Mouse (Mus musculus) liver, embryonic 14.5 days (tissue): ENCODE measurements around the gene E130114P18Rik. TPM values are rescaled to one million over a fixed set of nuclear protein-coding genes. Genes with fewer than 3 reads are reported as not detected.

Experiments
- ATAC-seq: fragments of 200-750 bp; cut with Nextera tagmentation; 2 replicates; pipeline ENCODE4 v1.8.0; 2017; ENCODE audit warnings: moderate number of reproducible peaks, mild to moderate bottlenecking, moderate library complexity; ENCODE audit not compliant: insufficient read depth
- DNase-seq, 3 experiments: peaks; one replicate each; pipeline ENCODE4 v3.0.0-alpha.2; 2012 to 2013; ENCODE audit warnings: low read depth in 3 of 3, low spot score in 3 of 3
- H3K27ac ChIP-seq: fragments of 300-500 bp; sonication (generic); 2 replicates; pipeline ENCODE4 v1.5.1; 2014; ENCODE audit warnings: moderate library complexity, mild to moderate bottlenecking, control low read depth, inconsistent platforms
- H3K27me3 ChIP-seq: fragments of 300-500 bp; sonication (generic); 2 replicates; pipeline ENCODE4 v1.6.1; 2014; ENCODE audit warnings: mild to moderate bottlenecking, low read length, moderate library complexity; ENCODE audit not compliant: control insufficient read depth, insufficient read depth
- H3K36me3 ChIP-seq: fragments of 300-500 bp; sonication (generic); replicated peaks from 2 replicates; pipeline ENCODE4 v1.6.1; 2014; ENCODE audit warnings: low read depth; ENCODE audit not compliant: control insufficient read depth, insufficient read depth
- H3K4me1 ChIP-seq, 2 experiments: fragments of 200-500 bp in 1 of 2; fragments of 300-500 bp in 1 of 2; sonication (generic) in 1 of 2; replicated peaks; 2 replicates each; pipeline ENCODE4 v1.6.1; 2012 to 2014; ENCODE audit warnings: antibody characterized with exemption in 1 of 2, inconsistent platforms in 1 of 2, low read length in 1 of 2; ENCODE audit not compliant: control insufficient read depth in 2 of 2, insufficient read depth in 2 of 2
- H3K4me2 ChIP-seq: fragments of 300-500 bp; sonication (generic); 2 replicates; pipeline ENCODE4 v1.6.1; 2014; ENCODE audit warnings: low read depth, mild to moderate bottlenecking, control low read depth, moderate library complexity
- H3K4me3 ChIP-seq, 2 experiments: fragments of 200-500 bp in 1 of 2; fragments of 300-500 bp in 1 of 2; sonication (generic) in 1 of 2; 2 replicates each; pipeline ENCODE4 v1.5.1; 2012 to 2014; ENCODE audit warnings: low read depth in 2 of 2, low read length in 2 of 2, mild to moderate bottlenecking in 2 of 2, control low read depth in 1 of 2, inconsistent platforms in 1 of 2, moderate library complexity in 1 of 2; ENCODE audit not compliant: insufficient read depth in 1 of 2
- H3K9ac ChIP-seq: fragments of 300-500 bp; sonication (generic); replicated peaks from 2 replicates; pipeline ENCODE4 v1.6.1; 2014; ENCODE audit warnings: mild to moderate bottlenecking, control low read depth, moderate library complexity
- H3K9me3 ChIP-seq: fragments of 300-500 bp; sonication (generic); 2 replicates; pipeline ENCODE4 v1.6.1; 2016; ENCODE audit warnings: low read length, mixed read lengths; ENCODE audit not compliant: control insufficient read depth
- CTCF ChIP-seq: IDR thresholded peaks from 2 replicates; pipeline ENCODE4 v1.5.1; 2016; ENCODE audit warnings: antibody characterized with exemption, low read depth, control low read depth
- EP300 ChIP-seq: IDR thresholded peaks from 2 replicates; pipeline ENCODE4 v1.6.1; 2016; ENCODE audit warnings: antibody characterized with exemption, low read depth
- WGBS: fragments of 180-500 bp; shearing (Covaris S2); extraction: QIAGEN DNeasy Blood & Tissue Kit; methylation state at CpG from one replicate; pipeline ENCODE4 v1.1.7; 2014; ENCODE audit not compliant: insufficient replicate concordance; 5-methylcytosine and 5-hydroxymethylcytosine counted together
- polyA plus RNA-seq, 2 experiments: library from polyadenylated mRNA; depleted of rRNA in 1 of 2; stranded (reverse) in 1 of 2; unstranded in 1 of 2; fragments of >200 nt; fragmentation: Nextera tagmentation in 1 of 2; extraction: Ambion mirVana in 1 of 2; gene quantifications; 2 replicates each; pipeline versions ENCODE4 v1.2.1 to v1.2.3; 2012 to 2014

The E130114P18Rik gene
- polyA plus RNA-seq, 2 experiments, result not detected

DNA sequence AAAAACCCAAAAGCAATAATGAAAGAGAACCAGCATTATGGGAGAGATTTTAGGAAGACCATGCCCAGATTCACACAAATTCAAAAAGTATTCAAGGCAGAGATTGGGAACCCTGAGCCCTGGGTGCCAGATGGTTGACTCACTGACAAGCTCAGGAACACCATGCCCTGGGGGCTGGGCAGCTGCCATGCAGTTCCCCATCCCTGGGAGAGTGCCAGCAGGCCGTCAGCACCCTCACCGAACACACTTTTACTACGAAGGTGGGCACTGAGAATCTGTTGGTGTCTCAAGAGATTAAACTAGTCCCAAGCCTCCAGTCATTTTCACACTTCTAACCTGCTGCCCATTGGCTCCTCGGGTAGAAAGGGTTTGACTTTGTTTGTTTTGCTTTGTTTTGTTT is 175.3 kb downstream of the E130114P18Rik start:
- H3K27ac ChIP-seq, result no peak overlapping the region
- H3K4me3 ChIP-seq, result no peak overlapping the region
- peaks cover 11 to 16% of the 10 kb centered on the region in 2 experiments for H3K4me1 ChIP-seq
- H3K36me3 ChIP-seq, result no peaks in the 10 kb centered on the region
- TF ChIP-seq EP300, result no peak
- no peak for TF ChIP-seq CTCF
- no peaks in the 10 kb centered on the region for H3K27me3 ChIP-seq
- H3K9me3 ChIP-seq, result no peaks in the 10 kb centered on the region
- H3K4me2 ChIP-seq, result no peak overlapping the region
- no peak for ATAC-seq
- no peak overlapping the region for H3K9ac ChIP-seq
- no peak for DNase-seq
- WGBS, result 67% methylated on average over 4 of the region's 4 CpGs

DNA sequence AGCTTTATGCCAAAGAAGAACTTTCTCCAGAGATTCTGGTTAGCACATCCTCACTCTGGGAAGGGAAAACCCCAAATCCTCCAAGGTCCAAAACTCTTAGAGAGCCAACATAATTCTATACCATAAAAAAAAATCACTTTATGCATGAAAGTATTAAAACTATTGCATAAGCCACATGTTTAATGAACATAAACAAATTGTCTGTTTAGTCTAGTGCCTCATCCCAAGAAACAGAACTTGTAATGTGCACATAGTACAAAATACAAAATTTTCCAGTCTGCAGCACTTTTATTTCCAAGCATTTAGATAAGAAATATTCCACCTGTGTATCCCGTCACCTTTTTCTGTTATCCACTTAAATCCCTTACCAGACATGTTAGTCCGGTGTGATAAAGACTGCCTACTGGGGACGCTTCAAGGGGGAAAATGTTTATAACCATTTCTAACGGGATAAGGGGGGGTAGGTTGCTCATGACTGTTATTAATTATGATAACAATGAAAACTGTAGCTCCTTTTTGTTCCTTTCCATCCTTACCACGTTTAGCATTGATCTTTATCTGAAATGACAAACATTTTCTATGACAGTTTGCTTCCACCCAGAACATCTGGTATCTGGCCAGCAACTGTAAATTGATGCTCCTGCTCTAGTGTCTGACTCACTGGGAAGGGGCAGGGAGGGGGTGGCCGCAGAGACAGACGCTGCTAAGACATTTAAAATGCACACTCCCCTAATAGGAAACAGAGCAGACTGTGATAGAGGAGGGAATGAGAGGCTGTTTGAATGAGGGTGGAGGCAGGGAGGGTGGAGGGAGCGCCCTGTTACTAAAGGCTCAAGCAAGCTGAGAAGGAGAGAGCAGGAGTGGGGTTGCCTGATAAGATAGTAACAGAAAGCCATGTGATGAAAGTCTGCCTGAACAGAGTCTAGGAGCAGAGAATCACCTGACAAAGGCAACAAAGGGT is 176.7 kb downstream of the E130114P18Rik start:
- WGBS, result 15% methylated on average over 8 of the region's 8 CpGs
- Histone ChIP-seq H3K9me3 (no peaks in the 10 kb centered on the region), H3K4me1 (peaks cover 11 to 16% of the 10 kb centered on the region in 2 experiments), H3K4me2 (peak overlapping the region; percentile 54), H3K9ac (peak overlapping the region; percentile 23; the same call in 1 of the 2 replicates), H3K4me3 (no peak overlapping the region), H3K36me3 (no peaks in the 10 kb centered on the region), H3K27me3 (no peaks in the 10 kb centered on the region), H3K27ac (no peak overlapping the region)
- TF ChIP-seq CTCF, result no peak
- TF ChIP-seq EP300, result peak; percentile 70
- ATAC-seq (peak; percentile 99), DNase-seq (peak; percentile 50 to 64 (median 55))

DNA sequence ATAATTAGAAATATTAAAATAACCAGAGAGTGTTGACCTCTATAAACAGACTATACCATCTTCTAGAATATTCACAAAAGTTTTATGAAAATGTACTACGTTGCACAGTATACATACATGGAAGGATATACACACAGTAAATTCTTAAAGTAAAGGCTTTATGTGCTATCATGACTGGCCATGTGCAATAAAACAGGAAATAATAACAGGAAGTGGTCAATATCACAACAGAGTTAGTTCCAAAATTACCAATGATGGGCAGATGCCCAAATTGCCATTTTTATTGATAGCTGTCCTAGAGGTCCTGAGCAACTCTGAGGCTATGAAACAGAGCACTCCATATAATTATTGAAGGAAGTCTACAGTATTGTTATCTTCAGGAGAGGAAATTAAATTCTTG is 180.4 kb downstream of the E130114P18Rik start:
- Histone ChIP-seq H3K4me3 (no peak overlapping the region), H3K36me3 (no peaks in the 10 kb centered on the region), H3K9me3 (no peaks in the 10 kb centered on the region), H3K27ac (no peak overlapping the region), H3K4me2 (no peak overlapping the region), H3K9ac (no peak overlapping the region), H3K27me3 (no peaks in the 10 kb centered on the region), H3K4me1 (peaks cover 11 to 16% of the 10 kb centered on the region in 2 experiments)
- WGBS, result 76% methylated on average over 1 of the region's 1 CpGs
- no peak for ATAC-seq
- DNase-seq, result no peak
- TF ChIP-seq EP300 (no peak), CTCF (no peak)

DNA sequence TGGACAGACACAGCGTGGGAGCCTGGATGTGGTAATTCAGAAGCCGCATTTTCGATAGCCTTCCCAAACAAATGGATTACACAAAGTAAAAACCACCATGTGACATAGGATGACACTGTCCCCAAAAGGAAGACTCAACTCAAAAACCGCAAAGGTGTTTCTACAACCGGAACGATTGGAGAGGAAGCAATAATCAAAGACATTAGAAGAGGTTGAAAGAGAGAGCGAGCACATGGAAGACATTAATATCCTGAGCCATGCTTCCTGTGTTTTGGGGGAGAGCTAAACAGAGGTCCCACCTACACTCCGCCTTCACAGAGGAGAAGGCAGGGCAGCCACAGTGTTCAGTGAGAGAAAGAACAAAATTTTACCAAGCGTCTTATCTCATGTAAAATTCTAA is 181.5 kb downstream of the E130114P18Rik start:
- peaks cover 3 to 6% of the 10 kb centered on the region in 2 experiments; a peak in 2 of 4 replicates for H3K4me1 ChIP-seq
- ATAC-seq (no peak), DNase-seq (no peak)
- no peak overlapping the region for H3K4me3 ChIP-seq
- H3K27ac ChIP-seq, result no peak overlapping the region
- 75% methylated on average over 9 of the region's 9 CpGs for WGBS
- no peak overlapping the region for H3K4me2 ChIP-seq
- no peaks in the 10 kb centered on the region for H3K9me3 ChIP-seq
- no peaks in the 10 kb centered on the region for H3K27me3 ChIP-seq
- no peak overlapping the region for H3K9ac ChIP-seq
- TF ChIP-seq CTCF (no peak), EP300 (no peak)
- H3K36me3 ChIP-seq, result no peaks in the 10 kb centered on the region

DNA sequence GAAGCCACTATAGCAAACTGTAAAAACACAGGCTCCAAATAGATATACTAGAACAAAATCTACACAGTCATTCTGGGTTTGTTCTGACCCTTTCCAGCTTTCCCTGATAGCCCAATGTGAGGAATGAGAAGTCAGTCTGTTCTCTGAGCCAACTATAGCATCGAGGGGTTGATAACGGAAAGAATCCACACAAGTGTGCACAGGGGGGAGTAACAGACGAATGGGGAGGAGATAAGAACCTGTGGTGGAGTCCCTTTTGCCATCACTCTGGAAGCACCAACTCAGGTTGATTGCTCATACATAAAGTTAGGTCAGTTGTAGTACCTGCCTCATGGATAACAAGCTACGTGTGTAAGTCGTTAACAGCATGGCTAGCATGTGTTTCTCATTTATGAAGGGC is 184.0 kb downstream of the E130114P18Rik start:
- DNase-seq, result no peak

More for the DNA sequence above, 184.0 kb downstream of the E130114P18Rik start:
- Histone ChIP-seq H3K36me3 (no peaks in the 10 kb centered on the region), H3K4me2 (no peak overlapping the region), H3K9ac (no peak overlapping the region), H3K4me3 (no peak overlapping the region), H3K27me3 (no peaks in the 10 kb centered on the region), H3K4me1 (no peaks in the 10 kb centered on the region), H3K27ac (no peak overlapping the region), H3K9me3 (no peaks in the 10 kb centered on the region)
- no peak for TF ChIP-seq EP300
- TF ChIP-seq CTCF, result no peak
- WGBS, result 45% methylated on average over 5 of the region's 5 CpGs
- ATAC-seq, result no peak
